Mouse (Mus musculus) liver, embryonic 15.5 days (tissue): ENCODE data around the gene Ap1s2. TPM values are rescaled to one million over a fixed set of nuclear protein-coding genes. Genes with fewer than 3 reads are reported as not detected.

Source experiments
- ATAC-seq: fragments of 200-750 bp; cut with Nextera tagmentation; 2 replicates; pipeline ENCODE4 v1.8.0; 2017; ENCODE audit warnings: moderate number of reproducible peaks, mild to moderate bottlenecking, moderate library complexity; ENCODE audit not compliant: insufficient read depth
- H3K27ac ChIP-seq: fragments of 300-500 bp; sonication (generic); replicated peaks from 2 replicates; pipeline ENCODE4 v1.5.1; 2015; ENCODE audit warnings: mild to moderate bottlenecking, inconsistent platforms
- H3K27me3 ChIP-seq: fragments of 300-500 bp; sonication (generic); 2 replicates; pipeline ENCODE4 v1.6.1; 2015; ENCODE audit warnings: mild to moderate bottlenecking, inconsistent platforms
- H3K36me3 ChIP-seq: fragments of 300-500 bp; sonication (generic); replicated peaks from 2 replicates; pipeline ENCODE4 v1.6.1; 2015; ENCODE audit warnings: moderate library complexity, mild to moderate bottlenecking, inconsistent platforms
- H3K4me1 ChIP-seq: fragments of 300-500 bp; sonication (generic); replicated peaks from 2 replicates; pipeline ENCODE4 v1.6.1; 2015; ENCODE audit warnings: inconsistent platforms
- H3K4me2 ChIP-seq: fragments of 300-500 bp; sonication (generic); 2 replicates; pipeline ENCODE4 v1.6.1; 2015; ENCODE audit warnings: moderate library complexity, mild to moderate bottlenecking, inconsistent platforms
- H3K4me3 ChIP-seq: fragments of 300-500 bp; sonication (generic); replicated peaks from 2 replicates; pipeline ENCODE4 v1.5.1; 2015; ENCODE audit warnings: mild to moderate bottlenecking, inconsistent platforms
- H3K9ac ChIP-seq: fragments of 300-500 bp; sonication (generic); 2 replicates; pipeline ENCODE4 v1.6.1; 2015; ENCODE audit warnings: moderate library complexity, mild to moderate bottlenecking, inconsistent platforms
- H3K9me3 ChIP-seq: fragments of 300-500 bp; sonication (generic); replicated peaks from 2 replicates; pipeline ENCODE4 v1.6.1; 2016; ENCODE audit warnings: inconsistent platforms
- WGBS: fragments of 180-500 bp; shearing (Covaris S2); methylation state at CpG from one replicate; pipeline ENCODE4 v1.1.7; 2015; ENCODE audit warnings: mixed read lengths; ENCODE audit not compliant: insufficient replicate concordance; 5-methylcytosine and 5-hydroxymethylcytosine counted together
- polyA plus RNA-seq: library from polyadenylated mRNA; unstranded; fragments of >200 nt; fragmentation: Nextera tagmentation; extraction: Ambion mirVana; gene quantifications from 2 replicates; pipeline ENCODE4 v1.2.1, GENCODE M21; 2015

Gene Ap1s2
- polyA plus RNA-seq, 1 experiment from 2014 or later, result 5.5 TPM

GRCm38 (mm10) chrX:163981092-163981491, 72.3 kb downstream of the Ap1s2 start:
- Histone ChIP-seq H3K9ac (no peak overlapping the region), H3K9me3 (no peaks in the 10 kb centered on the region), H3K4me3 (no peak overlapping the region), H3K27ac (no peak overlapping the region), H3K4me2 (no peak overlapping the region), H3K36me3 (no peaks in the 10 kb centered on the region), H3K27me3 (no peaks in the 10 kb centered on the region), H3K4me1 (no peaks in the 10 kb centered on the region)
- 88% methylated on average over 1 of the region's 1 CpGs for WGBS
- no peak for ATAC-seq

- H3K4me2 ChIP-seq, result no peak overlapping the region
Observed at GRCm38 (mm10) chrX:163981500-163981899, 72.7 kb downstream of the Ap1s2 start.

GRCm38 (mm10) chrX:163982129-163982528, 73.3 kb downstream of the Ap1s2 start:
- H3K9ac ChIP-seq, result no peak overlapping the region
- no peak overlapping the region for H3K27ac ChIP-seq
- no peaks in the 10 kb centered on the region for H3K9me3 ChIP-seq
- H3K4me1 ChIP-seq, result no peaks in the 10 kb centered on the region
- WGBS, result 68% methylated on average over 6 of the region's 6 CpGs
- no peak for ATAC-seq
- no peak overlapping the region for H3K4me3 ChIP-seq
- no peaks in the 10 kb centered on the region for H3K36me3 ChIP-seq
- no peak overlapping the region for H3K4me2 ChIP-seq
- no peaks in the 10 kb centered on the region for H3K27me3 ChIP-seq

More at GRCm38 (mm10) chrX:163981500-163981899, 72.7 kb downstream of the Ap1s2 start:
- Histone ChIP-seq H3K9ac (no peak overlapping the region), H3K9me3 (no peaks in the 10 kb centered on the region), H3K27me3 (no peaks in the 10 kb centered on the region), H3K4me1 (no peaks in the 10 kb centered on the region), H3K36me3 (no peaks in the 10 kb centered on the region), H3K4me3 (no peak overlapping the region), H3K27ac (no peak overlapping the region)
- WGBS, result 32% methylated on average over 4 of the region's 4 CpGs
- no peak for ATAC-seq

Other genes with a start within 250 kb of the Ap1s2 start
- gene Rnf138rt1, start 147.7 kb upstream of the Ap1s2 start, polyA plus RNA-seq, result 0.09 TPM in 1 of 2 replicates, not detected in the other
- gene Zrsr2, start 49.6 kb downstream of the Ap1s2 start, polyA plus RNA-seq, result 12.8 and 12.9 TPM in 2 replicates
- gene Car5b, start 119.0 kb downstream of the Ap1s2 start, polyA plus RNA-seq, result 0.06 and 0.13 TPM in 2 replicates
- gene Siah1b, start 167.5 kb downstream of the Ap1s2 start, polyA plus RNA-seq, result 14.3 and 15.8 TPM in 2 replicates
- gene Cltrn, start 179.8 kb downstream of the Ap1s2 start, polyA plus RNA-seq, result 0.67 and 1.2 TPM in 2 replicates
- 0.05 and 0.08 TPM in 2 replicates for gene Ace2, start 230.3 kb downstream of the Ap1s2 start, polyA plus RNA-seq